Mouse (Mus musculus) embryonic facial prominence, embryonic 14.5 days (tissue): ENCODE measurements around the gene Fzr1. TPM values are rescaled to one million over a fixed set of nuclear protein-coding genes. Genes with fewer than 3 reads are reported as not detected.

Source experiments
- ATAC-seq: fragments of 200-750 bp; cut with Nextera tagmentation; 2 replicates; pipeline ENCODE4 v1.8.0; 2017; ENCODE audit warnings: low read depth, moderate number of reproducible peaks, moderate TSS enrichment
- DNase-seq: peaks from one replicate; pipeline ENCODE4 v3.0.0-alpha.2; 2015; ENCODE audit warnings: low spot score
- H3K27ac ChIP-seq: fragments of 300-500 bp; sonication (generic); replicated peaks from 2 replicates; pipeline ENCODE4 v1.5.1; 2014; ENCODE audit warnings: low read depth, mild to moderate bottlenecking, low read length, moderate library complexity
- H3K27me3 ChIP-seq: fragments of 300-500 bp; sonication (generic); replicated peaks from 2 replicates; pipeline ENCODE4 v1.6.1; 2014; ENCODE audit warnings: low read length; ENCODE audit not compliant: control insufficient read depth, insufficient read depth
- H3K36me3 ChIP-seq: fragments of 300-500 bp; sonication (generic); 2 replicates; pipeline ENCODE4 v1.6.1; 2014; ENCODE audit warnings: low read length, mixed read lengths; ENCODE audit not compliant: control insufficient read depth, insufficient read depth
- H3K4me1 ChIP-seq: fragments of 300-500 bp; sonication (generic); 2 replicates; pipeline ENCODE4 v1.6.1; 2014; ENCODE audit warnings: antibody characterized with exemption, low read length; ENCODE audit not compliant: control insufficient read depth, insufficient read depth
- H3K4me2 ChIP-seq: fragments of 300-500 bp; sonication (generic); 2 replicates; pipeline ENCODE4 v1.6.1; 2014; ENCODE audit warnings: low read depth, mild to moderate bottlenecking, low read length, moderate library complexity, mixed read lengths
- H3K4me3 ChIP-seq: fragments of 300-500 bp; sonication (generic); 2 replicates; pipeline ENCODE4 v1.5.1; 2014; ENCODE audit warnings: low read depth, mild to moderate bottlenecking, low read length
- H3K9ac ChIP-seq: fragments of 300-500 bp; sonication (generic); 2 replicates; pipeline ENCODE4 v1.6.1; 2014; ENCODE audit warnings: low read depth, mild to moderate bottlenecking, low read length, moderate library complexity, mixed read lengths
- H3K9me3 ChIP-seq: fragments of 300-500 bp; sonication (generic); 2 replicates; pipeline ENCODE4 v1.6.1; 2016; ENCODE audit warnings: low read length; ENCODE audit not compliant: control insufficient read depth
- WGBS: fragments of 180-500 bp; shearing (Covaris S2); extraction: QIAGEN DNeasy Blood & Tissue Kit; methylation state at CpG from one replicate; pipeline ENCODE4 v1.1.7; 2014; 5-methylcytosine and 5-hydroxymethylcytosine counted together
- polyA plus RNA-seq: library from polyadenylated mRNA; unstranded; fragments of >200 nt; fragmentation: Nextera tagmentation; extraction: Ambion mirVana; gene quantifications from 2 replicates; pipeline ENCODE4 v1.2.1, GENCODE M21; 2014

The Fzr1 gene
- polyA plus RNA-seq, 1 experiment from 2014 or later, result 69.5 TPM

- peaks cover 78% of the 10 kb centered on the region for H3K36me3 ChIP-seq
- 45% methylated on average over 17 of the region's 22 CpGs for WGBS
Observed at GRCm38 (mm10) chr10:81400371-81401204, 22.3 kb upstream of the Fzr1 start.

GRCm38 (mm10) chr10:81399798-81400308, 21.5 kb upstream of the Fzr1 start:
- Histone ChIP-seq H3K9me3 (no peaks in the 10 kb centered on the region), H3K36me3 (peaks cover 72% of the 10 kb centered on the region), H3K27ac (no peak overlapping the region), H3K9ac (no peak overlapping the region), H3K4me1 (peaks cover 23% of the 10 kb centered on the region), H3K4me3 (no peak overlapping the region), H3K27me3 (no peaks in the 10 kb centered on the region), H3K4me2 (no peak overlapping the region)
- DNase-seq (no peak), ATAC-seq (no peak)
- 86% methylated on average over 17 of the region's 18 CpGs for WGBS

More at GRCm38 (mm10) chr10:81400371-81401204, 22.3 kb upstream of the Fzr1 start:
- Histone ChIP-seq H3K9ac (no peak overlapping the region), H3K4me1 (peaks cover 23% of the 10 kb centered on the region), H3K27ac (no peak overlapping the region), H3K9me3 (no peaks in the 10 kb centered on the region), H3K4me2 (no peak overlapping the region), H3K27me3 (no peaks in the 10 kb centered on the region), H3K4me3 (no peak overlapping the region)
- ATAC-seq (no peak), DNase-seq (no peak)

GRCm38 (mm10) chr10:81399296-81399695, 21.0 kb upstream of the Fzr1 start:
- 77% methylated on average over 5 of the region's 5 CpGs for WGBS
- Histone ChIP-seq H3K9me3 (no peaks in the 10 kb centered on the region), H3K9ac (no peak overlapping the region), H3K27ac (no peak overlapping the region), H3K27me3 (no peaks in the 10 kb centered on the region), H3K4me1 (peaks cover 23% of the 10 kb centered on the region), H3K36me3 (peaks cover 66% of the 10 kb centered on the region), H3K4me3 (no peak overlapping the region), H3K4me2 (no peak overlapping the region)
- DNase-seq, result no peak
- ATAC-seq, result no peak

DNA sequence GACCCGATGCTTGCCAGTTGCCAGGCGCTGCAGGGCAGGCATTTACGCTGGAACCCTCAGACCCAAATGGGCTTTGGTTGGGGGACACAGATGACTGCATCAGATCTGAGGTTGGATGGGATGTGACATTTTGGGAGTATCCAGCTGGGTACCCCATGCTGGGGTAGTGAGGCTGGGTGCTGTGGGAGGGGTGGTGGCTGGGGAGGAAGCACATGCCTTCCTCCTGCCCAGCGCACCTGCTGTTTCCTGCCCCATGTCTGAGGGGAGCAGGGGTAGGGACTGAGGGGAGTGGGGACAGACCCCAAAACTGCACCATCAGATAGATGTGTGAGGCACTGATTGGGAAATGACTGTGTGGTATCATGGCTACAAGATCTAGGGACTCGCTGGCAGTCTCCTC, 18.4 kb upstream of the Fzr1 start:
- Histone ChIP-seq H3K9ac (no peak overlapping the region), H3K9me3 (no peaks in the 10 kb centered on the region), H3K27me3 (no peaks in the 10 kb centered on the region), H3K4me1 (peaks cover 20% of the 10 kb centered on the region), H3K4me2 (no peak overlapping the region), H3K27ac (no peak overlapping the region), H3K4me3 (no peak overlapping the region), H3K36me3 (peaks cover 49% of the 10 kb centered on the region)
- DNase-seq, result no peak
- no peak for ATAC-seq
- 72% methylated on average over 5 of the region's 5 CpGs for WGBS

- Histone ChIP-seq H3K27ac (no peak overlapping the region), H3K27me3 (no peaks in the 10 kb centered on the region), H3K4me1 (peaks cover 14% of the 10 kb centered on the region), H3K4me3 (no peak overlapping the region), H3K36me3 (peaks cover 44% of the 10 kb centered on the region), H3K9me3 (no peaks in the 10 kb centered on the region), H3K9ac (no peak overlapping the region), H3K4me2 (no peak overlapping the region)
- ATAC-seq (no peak), DNase-seq (no peak)
- 88% methylated on average over 4 of the region's 4 CpGs for WGBS
Observed at GRCm38 (mm10) chr10:81395865-81396264, 17.5 kb upstream of the Fzr1 start.

DNA sequence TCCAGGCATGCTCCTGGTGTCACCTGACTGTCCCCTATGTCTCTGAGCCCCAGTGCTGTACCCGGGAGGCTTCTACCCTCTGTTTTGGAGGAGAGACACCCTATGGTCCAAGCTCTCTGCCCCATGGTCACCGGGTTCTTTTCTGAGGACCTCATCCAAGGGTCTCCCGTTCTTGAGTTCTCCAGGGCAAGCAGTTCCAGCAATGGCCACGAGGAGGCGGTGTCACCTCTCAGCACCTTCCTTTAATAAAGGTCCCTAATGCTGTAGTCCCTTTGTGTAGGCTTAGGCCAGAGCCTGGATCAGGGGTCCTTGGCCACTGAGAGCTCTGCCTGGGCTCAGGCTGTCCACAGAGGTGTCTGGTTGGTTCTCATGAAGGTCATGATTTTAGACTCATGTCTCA, 16.8 kb upstream of the Fzr1 start:
- WGBS, result 12% methylated on average over 5 of the region's 5 CpGs
- Histone ChIP-seq H3K9ac (no peak overlapping the region), H3K36me3 (peaks cover 36% of the 10 kb centered on the region), H3K4me1 (peaks cover 14% of the 10 kb centered on the region), H3K4me2 (no peak overlapping the region), H3K9me3 (no peaks in the 10 kb centered on the region), H3K27ac (no peak overlapping the region), H3K4me3 (no peak overlapping the region), H3K27me3 (no peaks in the 10 kb centered on the region)
- DNase-seq (peak; percentile 48), ATAC-seq (no peak)

DNA sequence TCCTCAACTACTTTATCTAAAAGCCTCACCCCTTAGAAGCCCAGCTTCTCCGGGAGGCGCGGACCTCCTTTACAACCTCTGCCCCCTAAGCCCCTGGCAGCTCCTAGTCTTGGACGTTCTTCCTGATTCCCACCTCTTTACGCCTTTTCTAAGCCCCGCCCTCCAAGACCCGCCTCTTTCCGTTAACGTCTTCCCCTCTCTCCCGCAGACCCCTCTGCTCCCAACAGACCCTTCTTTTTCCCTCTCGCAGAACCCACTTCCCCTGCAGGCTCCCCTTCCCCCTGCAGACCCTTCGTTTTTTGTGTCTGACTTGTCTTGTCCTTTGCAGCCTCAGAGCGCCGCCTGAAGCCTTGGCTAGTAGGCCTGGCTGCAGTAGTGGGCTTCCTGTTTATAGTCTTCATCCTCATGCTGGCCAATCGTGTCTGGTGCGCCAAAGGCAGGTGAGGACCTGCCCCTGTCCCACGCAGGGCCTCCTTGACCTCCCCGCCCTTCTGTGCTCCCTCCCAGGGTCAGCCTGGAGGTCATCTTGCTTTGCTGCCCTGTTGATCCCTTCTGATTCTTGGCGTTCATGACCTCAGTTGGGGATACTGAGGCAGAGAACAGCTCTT, 15.2 kb upstream of the Fzr1 start:
- 3% methylated on average over 19 of the region's 19 CpGs for WGBS
- H3K9ac ChIP-seq, result peak overlapping the region; percentile 59
- no peaks in the 10 kb centered on the region for H3K27me3 ChIP-seq
- H3K4me2 ChIP-seq, result peak overlapping the region; percentile 61
- H3K36me3 ChIP-seq, result peaks cover 30% of the 10 kb centered on the region
- peak overlapping the region; percentile 58 for H3K27ac ChIP-seq
- H3K4me3 ChIP-seq, result peak overlapping the region; percentile 31
- H3K4me1 ChIP-seq, result peaks cover 14% of the 10 kb centered on the region
- no peaks in the 10 kb centered on the region for H3K9me3 ChIP-seq
- DNase-seq (no peak), ATAC-seq (no peak)

DNA sequence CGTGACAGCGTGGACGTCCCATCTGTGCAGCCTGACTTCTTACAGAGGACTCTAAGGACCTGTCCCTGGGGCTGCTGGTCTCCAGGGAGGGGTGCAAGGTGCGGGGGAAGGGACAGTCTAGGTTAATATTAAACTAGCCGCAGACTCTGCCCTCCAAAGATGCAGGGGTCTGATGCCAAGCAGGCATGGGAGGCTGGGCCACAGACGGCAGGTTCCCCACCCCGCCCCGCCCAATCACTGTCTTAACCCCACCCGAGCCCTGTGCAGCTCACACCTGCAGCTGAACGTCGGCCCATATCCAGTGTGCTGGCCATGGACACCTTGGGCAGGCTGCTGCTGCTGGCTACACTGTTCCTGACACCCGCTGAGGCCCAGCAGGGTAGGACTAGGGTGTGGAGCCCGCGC, 14.5 kb upstream of the Fzr1 start, which contains the start of gene Smim24:
TSS of gene Smim24 (plus strand) at position 271 of the 405 bp plus-strand sequence.
- peak within 1 kb of the TSS; percentile 31 for H3K4me3 ChIP-seq
- H3K27me3 ChIP-seq, result no peaks in the 10 kb centered on the region
- 69% methylated on average over 8 of the region's 14 CpGs for WGBS
- peaks cover 14% of the 10 kb centered on the region for H3K4me1 ChIP-seq
- H3K9me3 ChIP-seq, result no peaks in the 10 kb centered on the region
- H3K9ac ChIP-seq, result peak within 1 kb of the TSS; percentile 59
- H3K36me3 ChIP-seq, result peaks cover 30% of the 10 kb centered on the region
- H3K27ac ChIP-seq, result peak within 1 kb of the TSS; percentile 58
- ATAC-seq (no peak), DNase-seq (no peak)
- peak within 1 kb of the TSS; percentile 61 for H3K4me2 ChIP-seq
